Mouse (Mus musculus) midbrain, embryonic 11.5 days (tissue): Measurements from ENCODE around the gene H2-Q6. TPM values are rescaled to one million over a fixed set of nuclear protein-coding genes. Genes with fewer than 3 reads are reported as not detected.
"Not testable (repeated sequence)": the region's sequence is repeated elsewhere in the genome, so short reads cannot be mapped to it uniquely, and the experiment has no call there.

Source experiments
- ATAC-seq: fragments of 200-750 bp; cut with Nextera tagmentation; 2 replicates; pipeline ENCODE4 v1.8.0; 2017; ENCODE audit warnings: moderate TSS enrichment, moderate library complexity; ENCODE audit not compliant: low FRiP score
- DNase-seq: peaks from one replicate; pipeline ENCODE4 v3.0.0; 2015; ENCODE audit warnings: low spot score; ENCODE audit errors: missing footprints
- H3K27ac ChIP-seq: fragments of 300-500 bp; sonication (generic); 2 replicates; pipeline ENCODE4 v1.5.1; 2014; ENCODE audit warnings: low read depth, low read length
- H3K27me3 ChIP-seq: fragments of 300-500 bp; sonication (generic); 2 replicates; pipeline ENCODE4 v1.6.1; 2014; ENCODE audit warnings: mild to moderate bottlenecking, low read length, moderate library complexity, mixed read lengths; ENCODE audit not compliant: control insufficient read depth, insufficient read depth
- H3K36me3 ChIP-seq: fragments of 300-500 bp; sonication (generic); 2 replicates; pipeline ENCODE4 v1.6.1; 2014; ENCODE audit warnings: mild to moderate bottlenecking, low read length, moderate library complexity, mixed read lengths; ENCODE audit not compliant: control insufficient read depth, insufficient read depth
- H3K4me1 ChIP-seq: fragments of 300-500 bp; sonication (generic); 2 replicates; pipeline ENCODE4 v1.6.1; 2014; ENCODE audit warnings: low read length; ENCODE audit not compliant: control insufficient read depth, insufficient read depth
- H3K4me2 ChIP-seq: fragments of 300-500 bp; sonication (generic); 2 replicates; pipeline ENCODE4 v1.6.1; 2014; ENCODE audit warnings: mild to moderate bottlenecking, moderate library complexity
- H3K4me3 ChIP-seq: fragments of 300-500 bp; sonication (generic); 2 replicates; pipeline ENCODE4 v1.5.1; 2014; ENCODE audit warnings: low read depth, low read length
- H3K9ac ChIP-seq: fragments of 300-500 bp; sonication (generic); 2 replicates; pipeline ENCODE4 v1.6.1; 2014; ENCODE audit warnings: low read length
- H3K9me3 ChIP-seq: fragments of 300-500 bp; sonication (generic); 2 replicates; pipeline ENCODE4 v1.6.1; 2016; ENCODE audit warnings: low read length; ENCODE audit not compliant: control insufficient read depth
- WGBS: fragments of 180-500 bp; shearing (Covaris S2); extraction: QIAGEN DNeasy Blood & Tissue Kit; methylation state at CpG from one replicate; pipeline ENCODE4 v1.1.7; 2014; 5-methylcytosine and 5-hydroxymethylcytosine counted together
- polyA plus RNA-seq: library from polyadenylated mRNA; unstranded; fragments of >200 nt; fragmentation: Nextera tagmentation; extraction: Ambion mirVana; gene quantifications from 2 replicates; pipeline ENCODE4 v1.2.1, GENCODE M21; 2014

Gene H2-Q6
- polyA plus RNA-seq, 1 experiment from 2014 or later: 0.93 TPM

GRCm38 (mm10) chr17:35415273-35416129, 9.1 kb upstream of the H2-Q6 start:
- 63% methylated on average over 3 of the region's 10 CpGs for WGBS
- ATAC-seq: not testable (repeated sequence)

GRCm38 (mm10) chr17:35418772-35419171, 5.9 kb upstream of the H2-Q6 start:
- H3K9me3 ChIP-seq: no peaks in the 10 kb centered on the region
- 85% methylated on average over 7 of the region's 7 CpGs for WGBS
- H3K27ac ChIP-seq: no peak overlapping the region
- DNase-seq: no peak
- H3K9ac ChIP-seq: no peak overlapping the region
- no peaks in the 10 kb centered on the region for H3K36me3 ChIP-seq
- ATAC-seq: no peak
- H3K4me2 ChIP-seq: no peak overlapping the region
- no peaks in the 10 kb centered on the region; the same call in 1 of the 2 replicates for H3K27me3 ChIP-seq
- H3K4me3 ChIP-seq: no peak overlapping the region
- H3K4me1 ChIP-seq: no peaks in the 10 kb centered on the region

More at GRCm38 (mm10) chr17:35415273-35416129, 9.1 kb upstream of the H2-Q6 start:
- not testable (repeated sequence) for H3K4me2 ChIP-seq, H3K4me1 ChIP-seq, H3K27me3 ChIP-seq, H3K36me3 ChIP-seq, H3K9ac ChIP-seq, DNase-seq, H3K27ac ChIP-seq, H3K9me3 ChIP-seq, H3K4me3 ChIP-seq

GRCm38 (mm10) chr17:35419564-35419963, 5.1 kb upstream of the H2-Q6 start:
- ATAC-seq, H3K27me3 ChIP-seq, H3K4me1 ChIP-seq, H3K9me3 ChIP-seq, H3K9ac ChIP-seq, H3K27ac ChIP-seq, H3K36me3 ChIP-seq, H3K4me2 ChIP-seq, H3K4me3 ChIP-seq: not testable (repeated sequence)
- WGBS: 76% methylated on average over 4 of the region's 4 CpGs
- peak; percentile 61 for DNase-seq

- H3K4me3 ChIP-seq, H3K27me3 ChIP-seq, H3K36me3 ChIP-seq, H3K4me1 ChIP-seq, H3K4me2 ChIP-seq, H3K27ac ChIP-seq, ATAC-seq, H3K9me3 ChIP-seq, H3K9ac ChIP-seq: not testable (repeated sequence)
- WGBS: 16% methylated on average over 11 of the region's 11 CpGs
- peak; percentile 95 for DNase-seq
Measured at GRCm38 (mm10) chr17:35420206-35420810, 4.3 kb upstream of the H2-Q6 start.

GRCm38 (mm10) chr17:35421331-35421730, 3.3 kb upstream of the H2-Q6 start:
- not testable (repeated sequence) for H3K9ac ChIP-seq, H3K27ac ChIP-seq, H3K36me3 ChIP-seq, ATAC-seq, H3K4me3 ChIP-seq, H3K4me2 ChIP-seq, H3K9me3 ChIP-seq, H3K4me1 ChIP-seq
- 92% methylated on average over 4 of the region's 4 CpGs for WGBS
- peaks cover 15% of the 10 kb centered on the region for H3K27me3 ChIP-seq
- DNase-seq: peak; percentile 76

GRCm38 (mm10) chr17:35422360-35422759, 2.3 kb upstream of the H2-Q6 start:
- peak; percentile 72 for DNase-seq
- not testable (repeated sequence) for H3K4me1 ChIP-seq, H3K4me2 ChIP-seq, H3K27ac ChIP-seq, H3K9ac ChIP-seq, H3K4me3 ChIP-seq, H3K9me3 ChIP-seq, ATAC-seq, H3K36me3 ChIP-seq
- WGBS: 90% methylated on average over 5 of the region's 5 CpGs
- H3K27me3 ChIP-seq: peaks cover 15% of the 10 kb centered on the region

- H3K9me3 ChIP-seq, ATAC-seq, H3K9ac ChIP-seq, H3K27ac ChIP-seq, H3K4me3 ChIP-seq, H3K4me1 ChIP-seq, H3K36me3 ChIP-seq, H3K4me2 ChIP-seq: not testable (repeated sequence)
- peak; percentile 49 for DNase-seq
- 74% methylated on average over 3 of the region's 3 CpGs for WGBS
- peaks cover 15% of the 10 kb centered on the region for H3K27me3 ChIP-seq
Measured at GRCm38 (mm10) chr17:35423131-35423810, 1.4 kb upstream of the H2-Q6 start.

- H3K27me3 ChIP-seq: peaks cover 15% of the 10 kb centered on the region
Measured at GRCm38 (mm10) chr17:35424106-35424505, 544 bp upstream of the H2-Q6 start.

GRCm38 (mm10) chr17:35425474-35425873, 824 bp downstream of the H2-Q6 start:
- H3K4me1 ChIP-seq, H3K36me3 ChIP-seq, H3K27ac ChIP-seq, H3K9ac ChIP-seq, H3K9me3 ChIP-seq: not testable (repeated sequence)
- peak; percentile 57; the same call in 1 of the 2 replicates for ATAC-seq
- peak overlapping the region; percentile 57 for H3K4me2 ChIP-seq
- DNase-seq: peak; percentile 91
- peak overlapping the region; percentile 34; the same call in 1 of the 2 replicates for H3K4me3 ChIP-seq
- H3K27me3 ChIP-seq: peaks cover 15% of the 10 kb centered on the region
- WGBS: 11% methylated on average over 27 of the region's 28 CpGs

More at GRCm38 (mm10) chr17:35424106-35424505, 544 bp upstream of the H2-Q6 start:
- DNase-seq: peak; percentile 83
- H3K36me3 ChIP-seq, ATAC-seq, H3K4me1 ChIP-seq, H3K9ac ChIP-seq, H3K9me3 ChIP-seq, H3K4me2 ChIP-seq, H3K27ac ChIP-seq, H3K4me3 ChIP-seq: not testable (repeated sequence)
- 80% methylated on average over 3 of the region's 3 CpGs for WGBS
